Mouse (Mus musculus): ENCODE data around the gene Slc19a1. TPM values are rescaled to one million over a fixed set of nuclear protein-coding genes. Genes with fewer than 3 reads are reported as not detected.
A peak's percentile ranks its signal among the peaks of the same experiment; 100 is the strongest.

The Slc19a1 gene
- total RNA-seq, 2 experiments from 2014 or later: 21.1 to 21.6 TPM

DNA sequence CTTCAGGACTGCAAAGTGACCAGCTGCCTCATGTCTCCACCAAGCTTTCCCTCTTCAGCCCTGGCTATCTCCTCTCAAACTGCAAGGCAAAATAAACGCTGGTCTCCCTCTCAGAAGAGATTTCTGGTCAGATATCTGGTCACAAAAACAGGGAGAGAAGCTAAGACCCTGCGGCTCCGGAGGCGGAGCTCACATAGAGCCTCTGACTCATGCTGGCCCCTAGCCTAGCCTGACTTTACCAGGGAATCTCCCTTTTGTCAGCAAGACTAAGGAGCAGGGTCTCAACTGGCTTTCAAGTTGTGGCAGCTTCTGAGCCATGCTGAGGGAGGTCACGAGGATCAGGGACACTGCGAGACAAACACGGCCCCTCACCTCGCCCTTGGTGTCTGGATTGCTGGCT lies 57.3 kb downstream of the Slc19a1 start:
- no peak overlapping the region for H3K27ac ChIP-seq
- no peak overlapping the region for H3K4me3 ChIP-seq
- no peak for DNase-seq (ENCODE audit: low spot score in 2 of 2)
- TF ChIP-seq CTCF (conservative IDR thresholded peaks at IDR 0.05): no peak

DNA sequence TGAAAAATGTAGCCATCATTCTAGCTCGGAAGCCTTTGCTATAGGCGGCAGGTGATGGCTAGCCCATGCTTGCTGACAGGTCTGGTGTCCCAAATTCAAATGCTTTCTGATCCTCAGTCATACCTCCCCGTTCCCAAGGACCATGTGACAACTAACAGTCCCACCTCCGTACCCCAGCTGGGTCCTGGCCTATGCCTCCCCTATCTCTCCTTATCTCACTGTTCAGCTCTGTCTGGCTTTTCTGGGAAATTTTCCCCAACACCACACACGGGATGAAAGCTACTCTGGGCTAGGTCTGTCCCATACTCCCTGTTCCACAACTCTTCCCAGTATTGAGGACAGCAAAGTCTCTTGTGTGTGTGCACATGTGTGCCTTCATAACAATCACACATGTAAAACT lies 58.0 kb downstream of the Slc19a1 start:
- no peak overlapping the region for H3K4me3 ChIP-seq
- DNase-seq (ENCODE audit: low spot score in 2 of 2): no peak
- H3K27ac ChIP-seq: no peak overlapping the region
- no peak for TF ChIP-seq CTCF (conservative IDR thresholded peaks at IDR 0.05)

GRCm38 (mm10) chr10:77091538-77092097 lies 59.6 kb downstream of the Slc19a1 start:
- Histone ChIP-seq H3K27ac (no peak overlapping the region), H3K4me3 (no peak overlapping the region)
- DNase-seq (ENCODE audit: low spot score in 2 of 2): no peak
- TF ChIP-seq CTCF (conservative IDR thresholded peaks at IDR 0.05): no peak

DNA sequence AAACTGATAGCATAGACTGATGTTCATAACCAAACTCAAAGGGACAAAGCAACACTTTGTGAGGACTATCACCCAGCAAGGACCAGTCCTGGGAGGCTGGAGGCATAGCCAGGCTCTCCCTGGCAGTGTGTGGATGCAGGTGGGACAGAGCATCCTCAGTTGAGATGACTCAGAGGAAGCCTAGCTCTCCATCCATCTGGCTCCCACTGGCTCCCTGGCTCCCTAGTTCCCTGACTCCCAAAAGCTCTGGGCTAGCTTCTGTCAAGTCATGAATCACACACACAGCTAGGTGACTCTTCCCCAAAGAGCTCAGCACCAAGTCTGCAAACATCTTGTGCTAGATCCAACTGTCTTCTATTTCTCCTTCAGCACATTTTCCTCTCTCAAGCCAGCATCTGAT lies 61.8 kb downstream of the Slc19a1 start:
- H3K27ac ChIP-seq: peak overlapping the region; percentile 46; the same call in 1 of the 2 replicates
- DNase-seq (ENCODE audit: low spot score in 2 of 2): peak; percentile 20 to 61
- no peak overlapping the region for H3K4me3 ChIP-seq
- TF ChIP-seq CTCF (conservative IDR thresholded peaks at IDR 0.05): no peak

DNA sequence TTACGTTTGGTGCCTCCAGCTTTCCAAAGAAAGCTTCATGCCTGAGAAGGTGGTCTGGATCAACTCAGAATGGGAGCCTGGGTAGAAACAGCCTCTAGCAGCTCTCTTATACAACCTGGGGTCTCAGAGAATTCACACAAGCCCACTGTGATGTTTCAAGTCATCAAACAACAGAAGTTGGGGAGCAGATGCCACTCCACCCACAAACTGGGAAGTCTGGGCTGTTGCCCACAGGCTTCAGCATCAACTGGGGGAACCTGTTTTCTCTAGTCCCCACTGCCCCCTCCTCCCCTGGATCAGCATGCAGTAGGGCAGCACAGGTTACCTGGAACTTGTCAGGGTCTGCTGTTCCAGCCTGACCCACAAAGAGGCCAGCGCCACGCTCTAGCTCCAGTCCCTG lies 63.6 kb downstream of the Slc19a1 start:
- H3K4me3 ChIP-seq: no peak overlapping the region
- TF ChIP-seq CTCF (conservative IDR thresholded peaks at IDR 0.05): no peak
- no peak overlapping the region for H3K27ac ChIP-seq
- peak; percentile 20 to 53 for DNase-seq (ENCODE audit: low spot score in 2 of 2)

GRCm38 (mm10) chr10:77097006-77097889 lies 65.2 kb downstream of the Slc19a1 start:
- no peak overlapping the region for H3K4me3 ChIP-seq
- no peak for TF ChIP-seq CTCF (conservative IDR thresholded peaks at IDR 0.05)
- no peak overlapping the region for H3K27ac ChIP-seq
- no peak for DNase-seq (ENCODE audit: low spot score in 2 of 2)

- H3K27ac ChIP-seq: no peak overlapping the region
- no peak for DNase-seq (ENCODE audit: low spot score in 2 of 2)
- no peak overlapping the region for H3K4me3 ChIP-seq
- no peak for TF ChIP-seq CTCF (conservative IDR thresholded peaks at IDR 0.05)
Observed at GRCm38 (mm10) chr10:77097890-77098200, 65.8 kb downstream of the Slc19a1 start.

- TF ChIP-seq CTCF (conservative IDR thresholded peaks at IDR 0.05): no peak
- H3K4me3 ChIP-seq: no peak overlapping the region
- DNase-seq (ENCODE audit: low spot score in 2 of 2): no peak
- H3K27ac ChIP-seq: no peak overlapping the region
Observed at GRCm38 (mm10) chr10:77098619-77099018, 66.6 kb downstream of the Slc19a1 start.

GRCm38 (mm10) chr10:77099777-77100176 lies 67.7 kb downstream of the Slc19a1 start:
- DNase-seq (ENCODE audit: low spot score in 2 of 2): no peak
- no peak for TF ChIP-seq CTCF (conservative IDR thresholded peaks at IDR 0.05)

GRCm38 (mm10) chr10:77103689-77104088 lies 71.6 kb downstream of the Slc19a1 start:
- H3K4me3 ChIP-seq: no peak overlapping the region
- no peak overlapping the region for H3K27ac ChIP-seq
- no peak for DNase-seq (ENCODE audit: low spot score in 2 of 2)
- TF ChIP-seq CTCF (conservative IDR thresholded peaks at IDR 0.05): no peak

More at GRCm38 (mm10) chr10:77099777-77100176, 67.7 kb downstream of the Slc19a1 start:
- no peak overlapping the region for H3K4me3 ChIP-seq
- H3K27ac ChIP-seq: no peak overlapping the region

GRCm38 (mm10) chr10:77104327-77104726 lies 72.3 kb downstream of the Slc19a1 start:
- no peak for DNase-seq (ENCODE audit: low spot score in 2 of 2)
- H3K27ac ChIP-seq: no peak overlapping the region
- TF ChIP-seq CTCF (conservative IDR thresholded peaks at IDR 0.05): no peak
- no peak overlapping the region for H3K4me3 ChIP-seq

- TF ChIP-seq CTCF (conservative IDR thresholded peaks at IDR 0.05): no peak
- H3K27ac ChIP-seq: no peak overlapping the region
- DNase-seq (ENCODE audit: low spot score in 2 of 2): no peak
- H3K4me3 ChIP-seq: no peak overlapping the region
Observed at GRCm38 (mm10) chr10:77108106-77108505, 76.1 kb downstream of the Slc19a1 start.

- TF ChIP-seq CTCF (conservative IDR thresholded peaks at IDR 0.05): no peak
- H3K27ac ChIP-seq: no peak overlapping the region
- H3K4me3 ChIP-seq: no peak overlapping the region
- DNase-seq (ENCODE audit: low spot score in 2 of 2): no peak
Observed at GRCm38 (mm10) chr10:77110010-77110409, 78.0 kb downstream of the Slc19a1 start.

Other genes starting within 250 kb of the Slc19a1 start
- 10 to 100 TPM; 57.6 to 63.9 TPM for gene Pcbp3, start 70.4 kb upstream of the Slc19a1 start, total RNA-seq (2021)
- gene Col18a1, start 134.3 kb downstream of the Slc19a1 start, total RNA-seq (2021): 1 to 10 TPM; 3.2 to 4.8 TPM
- gene Pofut2, start 227.0 kb downstream of the Slc19a1 start, total RNA-seq (2021): 10 to 100 TPM; 29.5 to 30.1 TPM

All from layer of hippocampus, adult 2 months (tissue).